Mouse (Mus musculus): ENCODE measurements around the gene Gapdh. TPM values are rescaled to one million over a fixed set of nuclear protein-coding genes. Genes with fewer than 3 reads are reported as not detected.

The Gapdh gene
- polyA plus RNA-seq, 1 experiment from 2014 or later: 4,378 TPM

GRCm38 (mm10) chr6:125158944-125159492 lies 7.2 kb downstream of the Gapdh start:
- Histone ChIP-seq H3K4me2 (no peak overlapping the region), H3K27me3 (replicated peaks) (no peaks in the 10 kb centered on the region), H3K9ac (no peak overlapping the region), H3K27ac (ENCODE audit: poor library complexity, severe bottlenecking) (no peak overlapping the region), H3K4me3 (no peak overlapping the region), H3K36me3 (peaks cover 74% of the 10 kb centered on the region), H3K4me1 (replicated peaks) (peaks cover 29% of the 10 kb centered on the region), H3K9me3 (replicated peaks) (no peaks in the 10 kb centered on the region)
- WGBS: 83% methylated on average over 15 of the region's 15 CpGs
- ATAC-seq (ENCODE audit: insufficient number of reproducible peaks, low FRiP score): no peak

GRCm38 (mm10) chr6:125156903-125157614 lies 9.2 kb downstream of the Gapdh start:
- WGBS: 73% methylated on average over 7 of the region's 7 CpGs
- no peak for ATAC-seq (ENCODE audit: insufficient number of reproducible peaks, low FRiP score)
- no peaks in the 10 kb centered on the region for H3K27me3 ChIP-seq (replicated peaks)
- no peak overlapping the region; the same call in 1 of the 2 replicates for H3K9ac ChIP-seq
- peak overlapping the region; percentile 2; the same call in 1 of the 2 replicates for H3K27ac ChIP-seq (ENCODE audit: poor library complexity, severe bottlenecking)
- H3K36me3 ChIP-seq: peaks cover 80% of the 10 kb centered on the region
- H3K9me3 ChIP-seq (replicated peaks): no peaks in the 10 kb centered on the region
- H3K4me3 ChIP-seq: no peak overlapping the region
- H3K4me2 ChIP-seq: no peak overlapping the region
- H3K4me1 ChIP-seq (replicated peaks): peaks cover 14% of the 10 kb centered on the region

GRCm38 (mm10) chr6:125156491-125156890 lies 9.8 kb downstream of the Gapdh start:
- no peaks in the 10 kb centered on the region for H3K27me3 ChIP-seq (replicated peaks)
- H3K4me1 ChIP-seq (replicated peaks): peaks cover 11% of the 10 kb centered on the region
- H3K4me3 ChIP-seq: no peak overlapping the region
- H3K9me3 ChIP-seq (replicated peaks): no peaks in the 10 kb centered on the region
- no peak overlapping the region for H3K4me2 ChIP-seq
- no peak overlapping the region for H3K27ac ChIP-seq (ENCODE audit: poor library complexity, severe bottlenecking)
- peaks cover 83% of the 10 kb centered on the region for H3K36me3 ChIP-seq
- ATAC-seq (ENCODE audit: insufficient number of reproducible peaks, low FRiP score): no peak
- WGBS: 83% methylated on average over 3 of the region's 3 CpGs
- no peak overlapping the region for H3K9ac ChIP-seq

GRCm38 (mm10) chr6:125155262-125155661 lies 11.0 kb downstream of the Gapdh start:
- WGBS: 90% methylated on average over 8 of the region's 8 CpGs
- H3K9ac ChIP-seq: no peak overlapping the region
- peaks cover 79% of the 10 kb centered on the region for H3K36me3 ChIP-seq

GRCm38 (mm10) chr6:125154550-125154949 lies 11.7 kb downstream of the Gapdh start:
- Histone ChIP-seq H3K9ac (no peak overlapping the region), H3K4me2 (no peak overlapping the region), H3K27ac (ENCODE audit: poor library complexity, severe bottlenecking) (no peak overlapping the region), H3K27me3 (replicated peaks) (no peaks in the 10 kb centered on the region), H3K9me3 (replicated peaks) (no peaks in the 10 kb centered on the region), H3K36me3 (peaks cover 76% of the 10 kb centered on the region), H3K4me3 (no peak overlapping the region), H3K4me1 (replicated peaks) (peaks cover 4% of the 10 kb centered on the region)
- no peak for ATAC-seq (ENCODE audit: insufficient number of reproducible peaks, low FRiP score)

More at GRCm38 (mm10) chr6:125155262-125155661, 11.0 kb downstream of the Gapdh start:
- no peaks in the 10 kb centered on the region for H3K27me3 ChIP-seq (replicated peaks)
- no peaks in the 10 kb centered on the region for H3K9me3 ChIP-seq (replicated peaks)
- H3K4me1 ChIP-seq (replicated peaks): no peaks in the 10 kb centered on the region; the same call in 1 of the 2 replicates
- H3K4me2 ChIP-seq: no peak overlapping the region
- no peak overlapping the region for H3K27ac ChIP-seq (ENCODE audit: poor library complexity, severe bottlenecking)
- H3K4me3 ChIP-seq: no peak overlapping the region
- no peak for ATAC-seq (ENCODE audit: insufficient number of reproducible peaks, low FRiP score)

- Histone ChIP-seq H3K4me1 (replicated peaks) (peaks cover 12% of the 10 kb centered on the region), H3K4me3 (no peak overlapping the region), H3K9ac (no peak overlapping the region), H3K27me3 (replicated peaks) (no peaks in the 10 kb centered on the region), H3K4me2 (no peak overlapping the region), H3K9me3 (replicated peaks) (no peaks in the 10 kb centered on the region), H3K36me3 (peaks cover 67% of the 10 kb centered on the region), H3K27ac (ENCODE audit: poor library complexity, severe bottlenecking) (no peak overlapping the region)
- WGBS: 84% methylated on average over 4 of the region's 4 CpGs
- no peak for ATAC-seq (ENCODE audit: insufficient number of reproducible peaks, low FRiP score)
Measured at GRCm38 (mm10) chr6:125153682-125154081, 12.6 kb downstream of the Gapdh start.

- H3K4me1 ChIP-seq (replicated peaks): peaks cover 19% of the 10 kb centered on the region
- ATAC-seq (ENCODE audit: insufficient number of reproducible peaks, low FRiP score): no peak
- no peaks in the 10 kb centered on the region for H3K27me3 ChIP-seq (replicated peaks)
- H3K27ac ChIP-seq (ENCODE audit: poor library complexity, severe bottlenecking): no peak overlapping the region
- H3K36me3 ChIP-seq: peaks cover 62% of the 10 kb centered on the region
- no peak overlapping the region for H3K4me2 ChIP-seq
- 0 out of 2 replicates have a peak overlapping the region, but pooled peaks have one; percentile 15 for H3K9ac ChIP-seq
- H3K9me3 ChIP-seq (replicated peaks): no peaks in the 10 kb centered on the region
- WGBS: 80% methylated on average over 5 of the region's 5 CpGs
- no peak overlapping the region for H3K4me3 ChIP-seq
Measured at GRCm38 (mm10) chr6:125153018-125153389, 13.3 kb downstream of the Gapdh start.

GRCm38 (mm10) chr6:125152212-125153017 lies 13.9 kb downstream of the Gapdh start:
- WGBS: 69% methylated on average over 22 of the region's 22 CpGs
- no peak for ATAC-seq (ENCODE audit: insufficient number of reproducible peaks, low FRiP score)
- Histone ChIP-seq H3K36me3 (peaks cover 56% of the 10 kb centered on the region), H3K27ac (ENCODE audit: poor library complexity, severe bottlenecking) (no peak overlapping the region), H3K9ac (0 out of 2 replicates have a peak overlapping the region, but pooled peaks have one; percentile 15), H3K27me3 (replicated peaks) (no peaks in the 10 kb centered on the region), H3K4me2 (no peak overlapping the region), H3K4me1 (replicated peaks) (peaks cover 25% of the 10 kb centered on the region), H3K9me3 (replicated peaks) (no peaks in the 10 kb centered on the region), H3K4me3 (no peak overlapping the region)

- peaks cover 38% of the 10 kb centered on the region for H3K36me3 ChIP-seq
- peaks cover 47% of the 10 kb centered on the region for H3K4me1 ChIP-seq (replicated peaks)
- 69% methylated on average over 7 of the region's 7 CpGs for WGBS
- no peaks in the 10 kb centered on the region for H3K27me3 ChIP-seq (replicated peaks)
- no peaks in the 10 kb centered on the region for H3K9me3 ChIP-seq (replicated peaks)
- H3K27ac ChIP-seq (ENCODE audit: poor library complexity, severe bottlenecking): peak overlapping the region; percentile 97
- peak overlapping the region; percentile 73 for H3K9ac ChIP-seq
- no peak for ATAC-seq (ENCODE audit: insufficient number of reproducible peaks, low FRiP score)
- H3K4me3 ChIP-seq: no peak overlapping the region
- peak overlapping the region; percentile 94 for H3K4me2 ChIP-seq
Measured at GRCm38 (mm10) chr6:125149569-125149950, 16.7 kb downstream of the Gapdh start.

GRCm38 (mm10) chr6:125148926-125149568 lies 17.2 kb downstream of the Gapdh start:
- 51% methylated on average over 16 of the region's 16 CpGs for WGBS
- Histone ChIP-seq H3K9ac (peak overlapping the region; percentile 73), H3K4me2 (peak overlapping the region; percentile 94), H3K4me3 (peak overlapping the region; percentile 11; the same call in 1 of the 2 replicates), H3K27me3 (replicated peaks) (no peaks in the 10 kb centered on the region), H3K36me3 (peaks cover 41% of the 10 kb centered on the region), H3K4me1 (replicated peaks) (peaks cover 48% of the 10 kb centered on the region), H3K9me3 (replicated peaks) (no peaks in the 10 kb centered on the region), H3K27ac (ENCODE audit: poor library complexity, severe bottlenecking) (peak overlapping the region; percentile 97)
- ATAC-seq (ENCODE audit: insufficient number of reproducible peaks, low FRiP score): no peak
